Mouse (Mus musculus): ENCODE data around the gene B3gnt9. TPM values are rescaled to one million over a fixed set of nuclear protein-coding genes. Genes with fewer than 3 reads are reported as not detected.
A peak's percentile ranks its signal among the peaks of the same experiment; 100 is the strongest.

The B3gnt9 gene
- polyA plus RNA-seq, 1 experiment from 2014 or later = 8.9 TPM

DNA sequence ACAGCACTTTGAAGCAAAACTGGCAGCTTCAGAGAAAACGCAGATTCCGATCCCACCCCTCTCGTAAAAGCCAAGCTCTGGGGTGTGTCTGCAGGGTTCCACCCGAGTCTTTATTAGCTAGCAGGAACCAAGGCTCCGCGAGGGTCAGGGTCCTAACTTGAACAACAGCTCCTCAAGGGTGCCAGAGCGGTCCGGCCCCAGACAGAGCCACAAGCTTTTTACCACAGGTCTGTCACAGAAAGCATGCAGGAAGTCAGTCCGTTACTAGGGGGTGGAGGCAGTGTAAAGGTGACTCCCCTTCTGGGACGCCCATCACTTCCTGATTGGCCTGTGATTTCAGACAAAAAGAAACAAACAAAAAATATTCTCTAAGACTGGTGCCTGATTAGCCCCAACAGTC lies 10.2 kb upstream of the B3gnt9 start:
- peak overlapping the region; percentile 82 for H3K4me2 ChIP-seq (ENCODE audit: low read length)
- H3K27me3 ChIP-seq (ENCODE audit: control insufficient read depth, insufficient read depth, low read depth, low read length) = peaks cover 71% of the 10 kb centered on the region
- WGBS = 15% methylated on average over 10 of the region's 10 CpGs
- H3K9ac ChIP-seq (ENCODE audit: low read depth, low read length) = no peak overlapping the region
- ATAC-seq = no peak
- H3K4me3 ChIP-seq (ENCODE audit: low read depth, low read length) = no peak overlapping the region; the same call in 1 of the 2 replicates
- no peaks in the 10 kb centered on the region for H3K36me3 ChIP-seq (ENCODE audit: control insufficient read depth, insufficient read depth, low read length)
- H3K4me1 ChIP-seq (ENCODE audit: control insufficient read depth, insufficient read depth, low read length) = peaks cover 15% of the 10 kb centered on the region
- no peak overlapping the region for H3K27ac ChIP-seq (ENCODE audit: low read length)
- H3K9me3 ChIP-seq (replicated peaks; ENCODE audit: control insufficient read depth, low read length, poor library complexity, severe bottlenecking) = no peaks in the 10 kb centered on the region

DNA sequence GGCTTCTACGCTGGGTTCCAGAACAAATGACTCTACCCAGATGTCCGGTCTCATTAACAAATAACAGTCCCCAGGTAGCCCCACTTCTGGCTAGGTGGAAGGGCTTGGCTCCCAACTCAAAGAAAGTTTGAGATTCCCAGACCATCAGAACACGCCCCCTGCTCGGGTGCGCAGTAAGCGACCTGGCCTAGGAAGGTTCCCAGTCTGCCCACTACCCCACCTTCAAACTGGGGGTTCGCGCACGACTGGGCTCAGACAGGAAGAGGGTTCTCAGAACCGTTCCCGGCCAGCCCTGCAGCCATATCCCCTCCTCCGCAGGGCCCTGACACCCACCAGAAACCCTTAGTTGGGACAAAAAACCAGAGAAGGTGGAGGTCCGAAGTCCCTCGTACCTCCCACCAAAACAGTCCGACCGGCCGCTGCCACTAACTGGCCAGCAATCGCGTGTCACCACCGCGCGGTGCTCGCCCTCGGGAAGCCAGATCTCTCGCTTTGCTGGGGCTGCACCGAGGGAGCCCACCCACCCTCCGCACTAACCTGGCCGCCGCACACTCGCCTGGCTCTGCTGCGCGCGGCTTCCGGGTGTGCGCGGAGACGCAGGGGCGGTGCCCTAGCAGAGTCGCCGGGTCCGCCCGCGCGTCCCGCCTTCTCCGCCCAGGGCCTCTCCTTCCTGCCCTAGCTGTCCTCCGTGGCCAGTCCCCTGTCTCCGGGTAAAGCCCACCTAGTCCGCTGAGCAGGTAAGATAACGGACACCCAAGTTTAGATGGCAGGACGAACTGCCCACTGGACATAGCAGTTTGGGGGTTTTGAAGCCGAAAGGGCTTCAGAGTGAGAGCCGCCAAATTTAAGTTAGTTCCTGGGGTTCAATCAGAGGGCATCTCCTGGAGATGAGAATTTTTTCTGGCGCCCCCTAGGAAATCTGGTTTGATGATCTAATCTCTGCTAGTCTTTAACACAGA lies 9.3 kb upstream of the B3gnt9 start, which contains the start of the genes Tradd and Fbxl8:
Tradd (minus strand) TSS at position 586 of the 959 bp plus-strand sequence.
Fbxl8 (plus strand) TSS at position 625 of the 959 bp plus-strand sequence.
- no peak within 1 kb of the TSS for H3K27ac ChIP-seq (ENCODE audit: low read length)
- H3K4me2 ChIP-seq (ENCODE audit: low read length) = peak within 1 kb of the TSS; percentile 82
- WGBS = 1% methylated on average over 54 of the region's 54 CpGs
- H3K4me1 ChIP-seq (ENCODE audit: control insufficient read depth, insufficient read depth, low read length) = peaks cover 12% of the 10 kb centered on the region; the same call in 1 of the 2 replicates
- H3K9me3 ChIP-seq (replicated peaks; ENCODE audit: control insufficient read depth, low read length, poor library complexity, severe bottlenecking) = no peaks in the 10 kb centered on the region
- H3K27me3 ChIP-seq (ENCODE audit: control insufficient read depth, insufficient read depth, low read depth, low read length) = peaks cover 70% of the 10 kb centered on the region
- H3K9ac ChIP-seq (ENCODE audit: low read depth, low read length) = peak within 1 kb of the TSS; percentile 74
- no peaks in the 10 kb centered on the region for H3K36me3 ChIP-seq (ENCODE audit: control insufficient read depth, insufficient read depth, low read length)
- no peak for ATAC-seq
- peak within 1 kb of the TSS; percentile 63 for H3K4me3 ChIP-seq (ENCODE audit: low read depth, low read length)

DNA sequence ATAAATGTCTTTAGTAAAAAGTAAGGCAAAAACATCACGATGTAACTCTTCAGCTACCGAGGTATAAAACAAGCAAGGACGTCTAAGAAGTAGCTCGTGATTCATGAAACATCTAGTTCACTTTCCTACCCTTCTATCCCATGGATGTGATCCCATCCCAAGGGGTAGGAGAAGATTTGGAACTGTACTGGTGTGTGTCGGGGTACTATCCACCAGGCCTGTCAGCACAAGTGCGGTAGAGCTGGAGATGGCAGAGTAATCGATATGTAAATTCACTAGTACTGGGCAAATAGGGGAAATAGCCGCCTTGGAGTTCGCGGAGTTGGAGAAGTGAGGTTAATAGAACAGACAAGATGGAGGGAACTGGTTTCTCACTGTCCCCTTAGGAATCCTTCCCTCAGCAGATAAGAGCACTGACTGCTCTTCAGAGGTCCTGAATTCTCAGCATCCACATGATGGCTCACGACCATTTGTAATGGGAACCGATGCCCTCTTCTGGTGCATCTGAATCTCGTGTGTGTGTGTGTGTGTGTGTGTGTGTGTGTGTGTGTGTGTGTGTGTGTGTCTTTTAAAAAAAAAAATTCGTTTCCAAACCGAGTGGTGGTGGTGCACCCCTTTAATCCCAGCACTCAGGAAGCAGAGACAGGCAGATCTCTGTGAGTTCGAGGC lies 8.4 kb upstream of the B3gnt9 start:
- no peak overlapping the region for H3K9ac ChIP-seq (ENCODE audit: low read depth, low read length)
- no peaks in the 10 kb centered on the region for H3K36me3 ChIP-seq (ENCODE audit: control insufficient read depth, insufficient read depth, low read length)
- H3K27ac ChIP-seq (ENCODE audit: low read length) = no peak overlapping the region
- H3K27me3 ChIP-seq (ENCODE audit: control insufficient read depth, insufficient read depth, low read depth, low read length) = peaks cover 75% of the 10 kb centered on the region
- no peak overlapping the region; the same call in 1 of the 2 replicates for H3K4me3 ChIP-seq (ENCODE audit: low read depth, low read length)
- no peak for ATAC-seq
- no peaks in the 10 kb centered on the region for H3K9me3 ChIP-seq (replicated peaks; ENCODE audit: control insufficient read depth, low read length, poor library complexity, severe bottlenecking)
- 39% methylated on average over 16 of the region's 16 CpGs for WGBS
- H3K4me1 ChIP-seq (ENCODE audit: control insufficient read depth, insufficient read depth, low read length) = peaks cover 13% of the 10 kb centered on the region; the same call in 1 of the 2 replicates
- H3K4me2 ChIP-seq (ENCODE audit: low read length) = no peak overlapping the region; the same call in 1 of the 2 replicates

DNA sequence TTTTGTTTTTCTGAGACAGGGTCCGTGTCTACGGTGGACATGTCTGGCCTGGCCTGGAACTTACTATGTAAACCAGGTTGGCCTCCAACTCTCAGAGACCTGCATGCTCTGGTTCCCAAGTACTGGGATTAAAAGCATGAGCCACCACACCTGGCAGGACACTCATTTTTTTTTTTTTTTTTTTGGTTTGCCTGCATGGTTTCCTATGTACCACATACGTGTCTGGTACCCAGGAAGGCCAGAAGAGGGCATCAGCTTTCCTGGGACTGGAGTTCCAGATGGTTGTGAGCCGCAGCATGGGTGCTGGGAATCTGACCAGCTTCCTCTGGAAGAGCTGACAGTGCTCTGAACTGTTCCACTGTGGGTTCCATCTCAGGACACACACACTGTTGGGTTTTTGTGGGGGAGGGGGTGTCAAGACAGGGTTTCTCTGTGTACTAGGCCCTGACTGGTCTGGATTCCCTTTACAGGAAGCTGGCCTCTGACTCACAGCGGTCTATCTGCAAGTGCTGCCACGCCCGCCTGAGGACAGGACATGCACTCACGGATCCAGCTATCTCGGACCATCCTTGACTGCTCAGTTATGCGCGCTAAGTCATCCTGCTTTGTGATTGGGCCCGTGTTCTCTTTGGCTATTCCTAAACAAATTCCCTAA lies 6.5 kb upstream of the B3gnt9 start:
- H3K4me3 ChIP-seq (ENCODE audit: low read depth, low read length) = no peak overlapping the region
- no peak overlapping the region for H3K4me2 ChIP-seq (ENCODE audit: low read length)
- H3K4me1 ChIP-seq (ENCODE audit: control insufficient read depth, insufficient read depth, low read length) = peaks cover 8% of the 10 kb centered on the region; the same call in 1 of the 2 replicates
- no peaks in the 10 kb centered on the region for H3K9me3 ChIP-seq (replicated peaks; ENCODE audit: control insufficient read depth, low read length, poor library complexity, severe bottlenecking)
- no peaks in the 10 kb centered on the region for H3K36me3 ChIP-seq (ENCODE audit: control insufficient read depth, insufficient read depth, low read length)
- peaks cover 73% of the 10 kb centered on the region for H3K27me3 ChIP-seq (ENCODE audit: control insufficient read depth, insufficient read depth, low read depth, low read length)
- no peak overlapping the region for H3K9ac ChIP-seq (ENCODE audit: low read depth, low read length)
- no peak overlapping the region for H3K27ac ChIP-seq (ENCODE audit: low read length)
- ATAC-seq = no peak
- 88% methylated on average over 12 of the region's 12 CpGs for WGBS

DNA sequence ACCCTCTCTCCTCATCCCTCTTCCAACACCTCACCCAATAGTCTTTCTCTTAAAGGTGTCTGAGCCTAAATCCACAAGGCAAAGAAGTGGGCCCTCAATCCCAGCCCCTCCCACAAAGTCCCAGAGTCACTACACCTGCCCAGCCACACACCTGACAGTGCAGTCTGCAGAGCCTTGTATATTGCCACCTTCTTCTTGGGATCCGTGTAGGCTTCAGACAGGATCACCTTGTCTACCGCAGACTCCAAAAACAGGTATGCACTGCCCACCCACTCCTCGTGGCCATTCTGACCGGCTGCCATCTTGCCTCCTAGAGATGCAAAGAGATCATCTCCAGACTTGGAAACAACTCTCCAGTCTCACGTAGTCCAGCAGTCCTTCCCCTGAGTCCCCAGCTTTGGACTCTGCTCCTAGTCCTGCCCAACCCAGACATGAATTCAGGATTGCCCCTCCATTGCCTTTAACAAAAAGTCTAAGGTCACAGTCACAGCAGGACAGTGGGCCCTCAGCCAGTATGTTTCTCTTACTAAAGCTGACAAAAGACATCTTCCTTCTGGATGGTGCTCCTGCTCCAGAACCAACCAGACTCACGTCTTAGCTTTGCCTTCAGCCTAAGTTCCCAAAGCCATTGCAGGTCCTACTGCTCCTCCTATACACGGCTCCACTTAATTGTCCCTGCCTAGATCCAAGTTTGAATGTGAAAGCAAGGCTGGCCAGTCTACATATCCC lies 5.6 kb upstream of the B3gnt9 start:
- Histone ChIP-seq H3K4me1 (ENCODE audit: control insufficient read depth, insufficient read depth, low read length) (peaks cover 8% of the 10 kb centered on the region; the same call in 1 of the 2 replicates), H3K9ac (ENCODE audit: low read depth, low read length) (no peak overlapping the region), H3K9me3 (replicated peaks; ENCODE audit: control insufficient read depth, low read length, poor library complexity, severe bottlenecking) (no peaks in the 10 kb centered on the region), H3K4me2 (ENCODE audit: low read length) (no peak overlapping the region), H3K36me3 (ENCODE audit: control insufficient read depth, insufficient read depth, low read length) (no peaks in the 10 kb centered on the region), H3K27ac (ENCODE audit: low read length) (no peak overlapping the region), H3K27me3 (ENCODE audit: control insufficient read depth, insufficient read depth, low read depth, low read length) (peaks cover 73% of the 10 kb centered on the region), H3K4me3 (ENCODE audit: low read depth, low read length) (no peak overlapping the region)
- no peak for ATAC-seq
- 64% methylated on average over 7 of the region's 7 CpGs for WGBS

DNA sequence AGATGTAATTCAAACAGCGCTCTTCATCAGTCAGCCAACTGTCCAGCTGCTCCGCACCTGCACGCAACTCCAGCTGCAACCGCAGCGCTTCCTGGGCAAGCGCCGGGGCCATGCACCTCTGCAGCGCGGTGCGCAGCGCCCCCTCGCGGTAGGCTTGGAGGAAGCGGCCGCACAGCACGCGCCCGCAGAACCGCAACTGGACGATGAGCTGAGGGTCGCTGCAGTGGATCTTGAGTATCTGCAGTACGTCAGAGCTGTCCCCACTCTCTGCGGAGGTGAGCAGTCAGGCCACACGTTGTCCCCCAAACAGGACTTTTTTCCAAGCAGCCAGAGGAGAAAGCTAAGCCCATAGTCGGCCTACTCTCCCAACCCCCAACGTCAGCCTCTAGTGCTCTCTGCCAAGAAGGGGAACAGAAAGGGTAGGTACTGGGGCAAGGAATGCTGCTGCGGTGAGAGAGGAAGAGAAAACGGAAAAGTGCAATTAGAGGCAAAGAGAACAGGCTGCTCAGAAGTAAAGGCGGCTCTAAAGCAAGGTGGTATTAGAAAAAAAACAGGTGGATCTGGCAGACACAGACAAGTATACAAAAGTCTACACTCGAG lies 4.9 kb upstream of the B3gnt9 start:
- H3K36me3 ChIP-seq (ENCODE audit: control insufficient read depth, insufficient read depth, low read length) = no peaks in the 10 kb centered on the region
- peak overlapping the region; percentile 68 for H3K4me2 ChIP-seq (ENCODE audit: low read length)
- peaks cover 9% of the 10 kb centered on the region for H3K4me1 ChIP-seq (ENCODE audit: control insufficient read depth, insufficient read depth, low read length)
- WGBS = 4% methylated on average over 30 of the region's 30 CpGs
- H3K27ac ChIP-seq (ENCODE audit: low read length) = no peak overlapping the region
- H3K9me3 ChIP-seq (replicated peaks; ENCODE audit: control insufficient read depth, low read length, poor library complexity, severe bottlenecking) = no peaks in the 10 kb centered on the region
- H3K9ac ChIP-seq (ENCODE audit: low read depth, low read length) = peak overlapping the region; percentile 47; the same call in 1 of the 2 replicates
- peak overlapping the region; percentile 36 for H3K4me3 ChIP-seq (ENCODE audit: low read depth, low read length)
- peaks cover 66% of the 10 kb centered on the region for H3K27me3 ChIP-seq (ENCODE audit: control insufficient read depth, insufficient read depth, low read depth, low read length)
- peak; percentile 54 for ATAC-seq

DNA sequence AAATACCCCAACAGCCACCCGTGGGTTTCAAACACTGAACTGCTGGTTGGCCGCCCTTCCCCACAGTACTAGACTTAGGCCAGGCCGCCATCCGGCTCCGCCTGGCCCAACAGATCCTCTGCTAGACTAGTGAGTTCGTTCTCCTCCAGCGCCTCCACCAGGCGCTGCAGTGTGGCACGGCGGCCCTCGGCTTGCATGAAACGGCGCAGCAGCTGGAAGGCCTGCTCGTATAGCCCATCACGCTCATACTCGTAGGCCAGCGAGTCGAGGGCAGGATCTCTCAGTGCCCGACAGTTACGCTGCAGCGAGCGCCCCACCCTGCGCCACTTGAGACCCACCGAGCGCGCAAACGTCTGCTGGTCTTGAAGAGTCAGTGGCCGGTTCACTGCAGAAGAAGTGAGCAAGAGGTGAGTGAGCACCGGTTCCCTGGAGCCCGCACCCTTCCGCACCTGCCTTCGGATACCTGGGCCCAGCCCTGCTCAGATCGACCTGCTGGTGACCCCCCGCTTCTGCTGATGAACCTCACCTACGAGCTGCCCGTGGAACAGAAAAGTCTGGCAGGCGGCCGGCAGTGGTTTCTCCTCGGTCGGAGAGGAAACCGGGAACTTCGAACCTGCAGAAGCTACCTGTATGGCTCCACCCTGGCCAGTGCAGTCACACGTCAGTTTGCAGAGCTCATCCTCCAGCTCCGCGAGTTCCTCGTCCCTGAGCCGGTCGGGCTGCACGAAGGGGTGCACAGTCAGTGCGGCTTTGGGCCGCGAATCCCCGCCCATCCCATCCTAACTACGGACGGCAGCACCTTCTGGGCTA lies 4.2 kb upstream of the B3gnt9 start:
- Histone ChIP-seq H3K4me1 (ENCODE audit: control insufficient read depth, insufficient read depth, low read length) (peaks cover 11% of the 10 kb centered on the region), H3K9ac (ENCODE audit: low read depth, low read length) (peak overlapping the region; percentile 47), H3K36me3 (ENCODE audit: control insufficient read depth, insufficient read depth, low read length) (no peaks in the 10 kb centered on the region), H3K4me2 (ENCODE audit: low read length) (peak overlapping the region; percentile 68), H3K27me3 (ENCODE audit: control insufficient read depth, insufficient read depth, low read depth, low read length) (peaks cover 59% of the 10 kb centered on the region), H3K4me3 (ENCODE audit: low read depth, low read length) (peak overlapping the region; percentile 36), H3K27ac (ENCODE audit: low read length) (no peak overlapping the region), H3K9me3 (replicated peaks; ENCODE audit: control insufficient read depth, low read length, poor library complexity, severe bottlenecking) (no peaks in the 10 kb centered on the region)
- 2% methylated on average over 55 of the region's 55 CpGs for WGBS
- peak; percentile 21 for ATAC-seq

Measured in midbrain, embryonic 16.5 days (tissue).